Mouse (Mus musculus): ENCODE measurements around the gene Mboat1. TPM values are rescaled to one million over a fixed set of nuclear protein-coding genes. Genes with fewer than 3 reads are reported as not detected.

The Mboat1 gene
- 4.4 and 4.8 TPM in 2 replicates for polyA plus RNA-seq (2016; fragmentation: Nextera tagmentation; extraction: Ambion mirVana)

GRCm38 (mm10) chr13:30136243-30136922, at the start of gene Mboat1:
TSS of gene Mboat1 (plus strand) at chr13:30136489.
- Histone ChIP-seq H3K9me3 (no peaks in the 10 kb centered on the region), H3K27me3 (ENCODE audit: poor library complexity, severe bottlenecking) (peaks cover 46% of the 10 kb centered on the region), H3K36me3 (replicated peaks) (no peaks in the 10 kb centered on the region), H3K4me3 (peak within 1 kb of the TSS; percentile 78), H3K4me1 (peaks cover 12% of the 10 kb centered on the region), H3K27ac (peak within 1 kb of the TSS; percentile 84)
- DNase-seq (ENCODE audit: extremely low spot score, low spot score): peak; percentile 68
- under 1% methylated on average over 46 of the region's 55 CpGs for WGBS

- DNase-seq (ENCODE audit: extremely low spot score, low spot score): no peak
- Histone ChIP-seq H3K4me3 (no peak overlapping the region), H3K27me3 (ENCODE audit: poor library complexity, severe bottlenecking) (no peaks in the 10 kb centered on the region), H3K9me3 (no peaks in the 10 kb centered on the region), H3K27ac (no peak overlapping the region), H3K4me1 (peaks cover 5% of the 10 kb centered on the region; the same call in 1 of the 2 replicates), H3K36me3 (replicated peaks) (no peaks in the 10 kb centered on the region)
- WGBS: 40% methylated on average over 2 of the region's 2 CpGs
Measured at GRCm38 (mm10) chr13:30093086-30093485, 43.2 kb upstream of the Mboat1 start.

GRCm38 (mm10) chr13:30095851-30096250, 40.4 kb upstream of the Mboat1 start:
- H3K27ac ChIP-seq: no peak overlapping the region
- no peak for DNase-seq (ENCODE audit: extremely low spot score, low spot score)
- no peaks in the 10 kb centered on the region for H3K9me3 ChIP-seq
- no peaks in the 10 kb centered on the region for H3K36me3 ChIP-seq (replicated peaks)
- H3K27me3 ChIP-seq (ENCODE audit: poor library complexity, severe bottlenecking): no peaks in the 10 kb centered on the region
- H3K4me3 ChIP-seq: no peak overlapping the region
- WGBS: 83% methylated on average over 4 of the region's 4 CpGs
- peaks cover 5% of the 10 kb centered on the region; the same call in 1 of the 2 replicates for H3K4me1 ChIP-seq

GRCm38 (mm10) chr13:30096536-30096935, 39.8 kb upstream of the Mboat1 start:
- 71% methylated on average over 4 of the region's 4 CpGs for WGBS
- Histone ChIP-seq H3K27me3 (ENCODE audit: poor library complexity, severe bottlenecking) (no peaks in the 10 kb centered on the region), H3K27ac (no peak overlapping the region), H3K4me1 (peaks cover 5% of the 10 kb centered on the region; the same call in 1 of the 2 replicates), H3K4me3 (no peak overlapping the region), H3K36me3 (replicated peaks) (no peaks in the 10 kb centered on the region), H3K9me3 (no peaks in the 10 kb centered on the region)
- DNase-seq (ENCODE audit: extremely low spot score, low spot score): no peak

GRCm38 (mm10) chr13:30109001-30109600, 27.2 kb upstream of the Mboat1 start:
- H3K27me3 ChIP-seq (ENCODE audit: poor library complexity, severe bottlenecking): no peaks in the 10 kb centered on the region
- no peaks in the 10 kb centered on the region for H3K9me3 ChIP-seq
- no peak overlapping the region for H3K27ac ChIP-seq
- no peaks in the 10 kb centered on the region for H3K4me1 ChIP-seq
- no peak overlapping the region for H3K4me3 ChIP-seq
- DNase-seq (ENCODE audit: extremely low spot score, low spot score): no peak
- no peaks in the 10 kb centered on the region for H3K36me3 ChIP-seq (replicated peaks)
- 86% methylated on average over 4 of the region's 4 CpGs for WGBS

DNA sequence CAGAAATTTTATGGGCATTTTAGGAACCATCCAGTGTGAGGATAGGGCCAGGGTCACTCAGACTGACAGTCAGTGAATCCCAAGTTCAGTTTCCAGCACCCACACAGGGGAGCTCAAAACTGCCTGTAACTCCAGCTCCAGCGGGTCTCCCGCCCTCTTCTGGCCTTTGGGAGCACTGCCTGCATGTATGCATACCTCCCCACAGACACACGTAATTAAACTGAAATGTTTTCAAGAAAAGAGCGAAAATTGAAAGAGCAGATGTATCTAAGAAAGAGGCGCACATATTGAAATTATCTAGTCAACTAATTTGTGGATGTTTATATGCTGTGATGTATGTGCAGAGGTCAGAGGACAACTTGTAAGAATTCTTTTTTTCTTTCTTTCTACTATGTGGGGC, 20.5 kb upstream of the Mboat1 start:
- no peaks in the 10 kb centered on the region for H3K9me3 ChIP-seq
- H3K27ac ChIP-seq: no peak overlapping the region
- no peak for DNase-seq (ENCODE audit: extremely low spot score, low spot score)
- no peaks in the 10 kb centered on the region for H3K27me3 ChIP-seq (ENCODE audit: poor library complexity, severe bottlenecking)
- no peaks in the 10 kb centered on the region for H3K4me1 ChIP-seq
- WGBS: 91% methylated on average over 5 of the region's 5 CpGs
- H3K36me3 ChIP-seq (replicated peaks): no peaks in the 10 kb centered on the region
- H3K4me3 ChIP-seq: no peak overlapping the region

DNA sequence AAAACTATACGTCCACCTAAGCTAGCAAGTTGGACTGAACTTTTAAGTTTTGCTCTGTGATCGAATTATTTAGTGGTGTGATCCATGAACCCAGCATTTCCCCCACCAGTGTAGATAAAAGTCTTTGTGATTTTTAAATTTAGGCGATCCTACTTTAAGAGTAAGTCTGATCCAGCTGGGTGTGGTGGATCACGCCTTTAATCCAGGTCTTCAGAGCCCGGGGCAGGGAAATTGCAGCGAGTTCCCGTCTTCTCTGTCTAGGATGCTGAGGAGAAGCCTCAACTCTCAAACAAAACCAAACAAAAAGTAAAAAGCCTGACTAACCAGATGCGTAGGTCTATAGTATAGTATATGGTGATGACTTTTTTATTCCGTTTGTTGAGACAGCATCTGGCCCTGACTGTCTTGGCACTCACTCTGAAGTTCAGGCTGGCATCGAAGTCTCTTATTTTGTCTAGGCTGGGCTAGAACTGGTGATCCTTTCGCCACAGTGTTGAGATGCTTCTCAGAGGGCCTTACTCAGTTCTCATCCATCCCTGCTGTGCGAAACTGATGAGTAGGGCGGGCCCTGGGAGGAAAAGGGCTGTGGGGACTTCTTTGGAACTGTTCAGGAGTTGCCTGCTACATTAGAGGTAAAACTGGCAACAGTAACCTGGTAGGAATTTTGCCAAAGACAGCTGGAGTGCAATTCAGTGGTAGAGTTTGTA, 787 bp downstream of the Mboat1 start:
- Histone ChIP-seq H3K27ac (no peak overlapping the region), H3K4me3 (peak overlapping the region; percentile 78), H3K36me3 (replicated peaks) (no peaks in the 10 kb centered on the region), H3K4me1 (peaks cover 12% of the 10 kb centered on the region), H3K27me3 (ENCODE audit: poor library complexity, severe bottlenecking) (peaks cover 46% of the 10 kb centered on the region), H3K9me3 (no peaks in the 10 kb centered on the region)
- DNase-seq (ENCODE audit: extremely low spot score, low spot score): no peak
- WGBS: 30% methylated on average over 13 of the region's 13 CpGs

DNA sequence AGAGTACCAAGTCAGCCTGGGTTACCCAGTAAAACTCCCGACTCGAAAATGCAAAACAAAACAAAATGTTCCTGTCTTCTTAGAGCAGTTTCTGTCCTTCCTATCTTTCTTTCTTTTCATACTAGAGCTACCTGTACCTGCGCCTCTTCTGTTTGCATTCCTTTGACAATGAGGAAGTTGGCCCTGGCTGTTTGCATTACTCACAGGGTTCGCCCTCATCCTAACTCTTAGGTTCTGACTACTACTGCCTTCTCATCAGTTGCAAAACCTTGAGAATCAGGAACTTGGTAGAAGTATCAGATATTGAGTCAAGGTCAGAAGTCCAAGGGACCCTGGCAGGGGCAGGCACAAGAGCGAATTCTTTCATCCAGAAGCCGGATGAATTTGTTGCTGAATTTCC, 1.7 kb downstream of the Mboat1 start:
- no peak overlapping the region for H3K27ac ChIP-seq
- H3K27me3 ChIP-seq (ENCODE audit: poor library complexity, severe bottlenecking): peaks cover 46% of the 10 kb centered on the region
- 87% methylated on average over 6 of the region's 6 CpGs for WGBS
- DNase-seq (ENCODE audit: extremely low spot score, low spot score): no peak
- peaks cover 12% of the 10 kb centered on the region for H3K4me1 ChIP-seq
- H3K9me3 ChIP-seq: no peaks in the 10 kb centered on the region
- H3K4me3 ChIP-seq: no peak overlapping the region
- H3K36me3 ChIP-seq (replicated peaks): no peaks in the 10 kb centered on the region

- WGBS: 89% methylated on average over 5 of the region's 5 CpGs
- DNase-seq (ENCODE audit: extremely low spot score, low spot score): no peak
- no peak overlapping the region for H3K27ac ChIP-seq
- peaks cover 12% of the 10 kb centered on the region for H3K4me1 ChIP-seq
- H3K9me3 ChIP-seq: no peaks in the 10 kb centered on the region
- no peak overlapping the region for H3K4me3 ChIP-seq
- H3K36me3 ChIP-seq (replicated peaks): no peaks in the 10 kb centered on the region
- H3K27me3 ChIP-seq (ENCODE audit: poor library complexity, severe bottlenecking): peaks cover 34% of the 10 kb centered on the region
Measured at GRCm38 (mm10) chr13:30140149-30140548, 3.9 kb downstream of the Mboat1 start.

DNA sequence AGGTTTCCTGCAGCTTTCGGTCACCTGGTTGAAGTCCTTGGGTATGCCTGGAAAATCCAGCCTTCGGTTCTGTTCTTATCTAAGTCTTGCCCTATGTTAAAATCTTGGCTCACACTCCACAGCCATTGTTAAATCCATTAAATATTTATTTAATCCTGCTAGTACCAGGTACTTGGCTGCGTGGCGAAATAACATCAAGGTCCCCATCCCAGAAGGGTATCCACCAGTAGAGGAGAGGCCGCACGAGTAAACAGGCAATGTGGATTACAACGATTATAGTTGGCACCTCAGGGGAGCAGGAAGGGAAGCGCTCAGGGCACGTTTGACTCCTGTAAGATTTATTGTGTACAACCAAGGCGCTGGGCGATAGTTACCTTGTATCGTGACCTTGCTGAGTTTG, 4.4 kb downstream of the Mboat1 start:
- Histone ChIP-seq H3K27me3 (ENCODE audit: poor library complexity, severe bottlenecking) (peaks cover 29% of the 10 kb centered on the region), H3K9me3 (no peaks in the 10 kb centered on the region), H3K27ac (no peak overlapping the region), H3K36me3 (replicated peaks) (no peaks in the 10 kb centered on the region), H3K4me3 (no peak overlapping the region), H3K4me1 (peaks cover 12% of the 10 kb centered on the region)
- DNase-seq (ENCODE audit: extremely low spot score, low spot score): no peak
- 92% methylated on average over 12 of the region's 12 CpGs for WGBS

GRCm38 (mm10) chr13:30141996-30142395, 5.7 kb downstream of the Mboat1 start:
- DNase-seq (ENCODE audit: extremely low spot score, low spot score): no peak
- H3K36me3 ChIP-seq (replicated peaks): no peaks in the 10 kb centered on the region
- H3K4me1 ChIP-seq: peaks cover 4% of the 10 kb centered on the region; the same call in 1 of the 2 replicates
- WGBS: 91% methylated on average over 5 of the region's 5 CpGs
- no peak overlapping the region for H3K27ac ChIP-seq
- no peak overlapping the region for H3K4me3 ChIP-seq
- H3K27me3 ChIP-seq (ENCODE audit: poor library complexity, severe bottlenecking): peaks cover 17% of the 10 kb centered on the region
- H3K9me3 ChIP-seq: no peaks in the 10 kb centered on the region

GRCm38 (mm10) chr13:30146468-30146867, 10.2 kb downstream of the Mboat1 start:
- no peaks in the 10 kb centered on the region for H3K9me3 ChIP-seq
- no peak for DNase-seq (ENCODE audit: extremely low spot score, low spot score)
- no peaks in the 10 kb centered on the region for H3K4me1 ChIP-seq
- no peak overlapping the region for H3K4me3 ChIP-seq
- WGBS: 92% methylated on average over 6 of the region's 6 CpGs
- H3K27ac ChIP-seq: no peak overlapping the region
- no peaks in the 10 kb centered on the region for H3K27me3 ChIP-seq (ENCODE audit: poor library complexity, severe bottlenecking)
- H3K36me3 ChIP-seq (replicated peaks): no peaks in the 10 kb centered on the region

DNA sequence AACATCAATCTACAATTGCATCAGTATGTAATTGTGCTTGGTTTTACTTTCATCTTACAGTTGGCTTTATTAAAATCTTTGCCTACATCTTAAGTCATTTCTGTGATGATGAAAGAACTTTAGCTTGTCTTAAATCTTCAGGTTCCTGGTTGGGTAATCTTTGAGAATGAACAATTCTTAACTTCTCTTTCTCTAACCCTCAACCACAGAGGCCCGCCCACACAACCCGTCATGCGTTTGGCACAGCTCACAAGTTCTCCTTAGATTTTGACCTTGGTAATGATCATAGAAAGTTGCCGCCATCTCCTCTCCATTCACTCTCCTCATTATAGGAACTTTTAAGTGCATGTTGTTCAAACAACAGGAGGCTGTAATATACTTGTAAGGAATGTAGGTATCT, 18.0 kb downstream of the Mboat1 start:
- no peak overlapping the region for H3K27ac ChIP-seq
- 97% methylated on average over 4 of the region's 4 CpGs for WGBS
- no peak overlapping the region for H3K4me3 ChIP-seq
- no peaks in the 10 kb centered on the region for H3K9me3 ChIP-seq
- H3K27me3 ChIP-seq (ENCODE audit: poor library complexity, severe bottlenecking): no peaks in the 10 kb centered on the region
- no peak for DNase-seq (ENCODE audit: extremely low spot score, low spot score)
- H3K36me3 ChIP-seq (replicated peaks): no peaks in the 10 kb centered on the region
- H3K4me1 ChIP-seq: no peaks in the 10 kb centered on the region

All from forebrain, embryonic 10.5 days (tissue).